In genomic region chr17:83253051-83253649, GRCm38 (mm10) we compare ENCODE assay signal across 8 mouse cellular contexts. TPM values are rescaled to one million over a fixed set of nuclear protein-coding genes. Genes with fewer than 3 reads are reported as not detected.
DNase-seq lines count a peak whose midpoint lies in the region; ATAC-seq and TF ChIP-seq lines count a peak whose summit lies in the region.

No protein-coding gene starts in this region.

- H3K27me3 ChIP-seq in forebrain, embryonic 12.5 days, result 0 out of 2 replicates have a peak, but pooled peaks cover 8% of the 10 kb centered on the region
- H3K27me3 ChIP-seq in intestine, embryonic 16.5 days (replicated peaks; ENCODE audit: control insufficient read depth, insufficient read depth, low read length), result no peaks in the 10 kb centered on the region
- peaks cover 19% of the 10 kb centered on the region; the same call in 1 of the 2 replicates for H3K27me3 ChIP-seq in neural tube, embryonic 13.5 days

- 28% methylated on average over 12 of the region's 12 CpGs for WGBS in forebrain, embryonic 12.5 days
- WGBS in intestine, embryonic 16.5 days, result 26% methylated on average over 12 of the region's 12 CpGs
- 24% methylated on average over 12 of the region's 12 CpGs for WGBS in lung, adult 2 months
- WGBS in neural tube, embryonic 13.5 days, result 26% methylated on average over 12 of the region's 12 CpGs

- H3K36me3 ChIP-seq in forebrain, embryonic 12.5 days (replicated peaks), result no peaks in the 10 kb centered on the region
- H3K36me3 ChIP-seq in intestine, embryonic 16.5 days (ENCODE audit: control insufficient read depth, insufficient read depth, low read length), result no peaks in the 10 kb centered on the region
- H3K36me3 ChIP-seq in neural tube, embryonic 13.5 days, result no peaks in the 10 kb centered on the region

- peak; percentile 35 for TF ChIP-seq CTCF in lung, adult 2 months (IDR thresholded peaks at IDR 0.05; ENCODE audit: insufficient read depth, low read length)

- ATAC-seq in forebrain, embryonic 12.5 days (ENCODE audit: low FRiP score), result peak; percentile 72
- peak; percentile 43 for ATAC-seq in intestine, embryonic 16.5 days
- ATAC-seq in neural tube, embryonic 13.5 days (ENCODE audit: low read depth), result peak; percentile 56

- H3K4me3 ChIP-seq in forebrain, embryonic 12.5 days (replicated peaks), result no peak overlapping the region
- H3K4me3 ChIP-seq in intestine, embryonic 16.5 days (ENCODE audit: low read length), result no peak overlapping the region
- H3K4me3 ChIP-seq in lung, adult 2 months (replicated peaks; ENCODE audit: extremely low read depth, low read depth, low read length), result no peak overlapping the region
- H3K4me3 ChIP-seq in neural tube, embryonic 13.5 days, result no peak overlapping the region

- no peaks in the 10 kb centered on the region for H3K9me3 ChIP-seq in forebrain, embryonic 12.5 days
- H3K9me3 ChIP-seq in intestine, embryonic 16.5 days (ENCODE audit: control insufficient read depth, low read length), result no peaks in the 10 kb centered on the region
- no peaks in the 10 kb centered on the region for H3K9me3 ChIP-seq in neural tube, embryonic 13.5 days

- no peak for TF ChIP-seq POLR2A in lung, adult 2 months (IDR thresholded peaks at IDR 0.05; ENCODE audit: borderline replicate concordance, extremely low read depth, low read depth, low read length)

- H3K27ac ChIP-seq in forebrain, embryonic 12.5 days, result no peak overlapping the region
- H3K27ac ChIP-seq in intestine, embryonic 16.5 days (ENCODE audit: low read length), result no peak overlapping the region
- H3K27ac ChIP-seq in neural tube, embryonic 13.5 days (replicated peaks), result no peak overlapping the region

- H3K4me1 ChIP-seq in forebrain, embryonic 12.5 days, result no peaks in the 10 kb centered on the region
- peaks cover 11% of the 10 kb centered on the region for H3K4me1 ChIP-seq in intestine, embryonic 16.5 days (ENCODE audit: control insufficient read depth, insufficient read depth, low read length)
- no peaks in the 10 kb centered on the region for H3K4me1 ChIP-seq in lung, adult 2 months (ENCODE audit: control insufficient read depth, insufficient read depth, low read length)
- H3K4me1 ChIP-seq in neural tube, embryonic 13.5 days (replicated peaks), result 0 out of 2 replicates have a peak, but pooled peaks cover 10% of the 10 kb centered on the region

- peak; percentile 60 to 73 for DNase-seq in right cerebral cortex, adult 2 months (ENCODE audit: low spot score in 2 of 2)
- no peak for DNase-seq in right cerebral cortex, postnatal 14 days
- DNase-seq in ZHBTc4 (ENCODE audit: low read depth, low spot score), result peak; percentile 57
- peak; percentile 19 for DNase-seq in lung, adult 2 months
- DNase-seq in urinary bladder, adult 2 months (ENCODE audit: low spot score), result no peak

- H3K9ac ChIP-seq in forebrain, embryonic 12.5 days, result no peak overlapping the region
- H3K9ac ChIP-seq in intestine, embryonic 16.5 days (ENCODE audit: low read depth, low read length), result no peak overlapping the region
- no peak overlapping the region for H3K9ac ChIP-seq in neural tube, embryonic 13.5 days

- no peak overlapping the region for H3K4me2 ChIP-seq in forebrain, embryonic 12.5 days
- H3K4me2 ChIP-seq in intestine, embryonic 16.5 days (ENCODE audit: low read depth, low read length), result no peak overlapping the region
- no peak overlapping the region for H3K4me2 ChIP-seq in neural tube, embryonic 13.5 days

RNA-seq across cellular contexts. Expression of gene Pkdcc, which starts 38.1 kb away (rescaled TPM):
- 7.1 and 10.8 TPM in 2 replicates for polyA plus RNA-seq in forebrain, embryonic 12.5 days (2016; fragmentation: Nextera tagmentation; extraction: Ambion mirVana)
- polyA plus RNA-seq in intestine, embryonic 16.5 days (2015; fragmentation: Nextera tagmentation; extraction: Ambion mirVana), result 18.3 and 18.7 TPM in 2 replicates
- 33.9 and 35.0 TPM in 2 replicates for polyA plus RNA-seq in lung, adult 2 months (2012; rRNA removed)
- polyA plus RNA-seq in neural tube, embryonic 13.5 days (2015; fragmentation: Nextera tagmentation; extraction: Ambion mirVana), result 4.2 and 6.1 TPM in 2 replicates
- polyA plus RNA-seq in urinary bladder, adult 2 months (2012; rRNA removed), result 65.2 and 69.9 TPM in 2 replicates

Comparison
In these comparisons a context has a peak if more than half of its experiments do, and no peak if none do; other contexts are left out.
1. DNase-seq: peak in right cerebral cortex, adult 2 months (2 of 2), ZHBTc4 (single experiment) and lung, adult 2 months (single experiment); none in right cerebral cortex, postnatal 14 days (single experiment) and urinary bladder, adult 2 months (single experiment).
2. Peak in every context shown above with its lines, with median percentiles within 50 percentile points of each other: ATAC-seq.